Mouse (Mus musculus): ENCODE results near the gene Nfe2.
"Not testable (repeated sequence)": the region's sequence is repeated elsewhere in the genome, so short reads cannot be mapped to it uniquely, and the experiment has no call there.

Nfe2 gene

GRCm38 (mm10) chr15:103290417-103290816 lies 32.2 kb upstream of the Nfe2 start:
- no peak for DNase-seq (ENCODE audit: low spot score)

- DNase-seq (ENCODE audit: low spot score) = no peak
Observed at GRCm38 (mm10) chr15:103289600-103289999, 31.4 kb upstream of the Nfe2 start.

- no peak for DNase-seq (ENCODE audit: low spot score)
Observed at GRCm38 (mm10) chr15:103285778-103286417, 27.7 kb upstream of the Nfe2 start.

GRCm38 (mm10) chr15:103284647-103285046 lies 26.4 kb upstream of the Nfe2 start:
- DNase-seq (ENCODE audit: low spot score) = no peak

- no peak for DNase-seq (ENCODE audit: low spot score)
Observed at GRCm38 (mm10) chr15:103284066-103284465, 25.9 kb upstream of the Nfe2 start.

- DNase-seq (ENCODE audit: low spot score) = no peak
Observed at GRCm38 (mm10) chr15:103281465-103282205, 23.4 kb upstream of the Nfe2 start.

- no peak for DNase-seq (ENCODE audit: low spot score)
Observed at GRCm38 (mm10) chr15:103280817-103281464, 22.7 kb upstream of the Nfe2 start.

- DNase-seq (ENCODE audit: low spot score) = no peak
Observed at GRCm38 (mm10) chr15:103279750-103280149, 21.5 kb upstream of the Nfe2 start.

- no peak for DNase-seq (ENCODE audit: low spot score)
Observed at GRCm38 (mm10) chr15:103277949-103278348, 19.7 kb upstream of the Nfe2 start.

GRCm38 (mm10) chr15:103275943-103276342 lies 17.7 kb upstream of the Nfe2 start:
- DNase-seq (ENCODE audit: low spot score) = not testable (repeated sequence)

GRCm38 (mm10) chr15:103272419-103273279 lies 14.4 kb upstream of the Nfe2 start, which contains the start of gene Copz1:
Gene Copz1 (plus strand): TSS chr15:103272714.
- peak; percentile 97 for DNase-seq (ENCODE audit: low spot score)

- no peak for DNase-seq (ENCODE audit: low spot score)
Observed at GRCm38 (mm10) chr15:103268903-103269302, 10.7 kb upstream of the Nfe2 start.

- DNase-seq (ENCODE audit: low spot score) = no peak
Observed at GRCm38 (mm10) chr15:103264794-103265193, 6.6 kb upstream of the Nfe2 start.

- no peak for DNase-seq (ENCODE audit: low spot score)
Observed at GRCm38 (mm10) chr15:103259989-103260388, 1.8 kb upstream of the Nfe2 start.

- no peak for DNase-seq (ENCODE audit: low spot score)
Observed at GRCm38 (mm10) chr15:103259162-103259561, 959 bp upstream of the Nfe2 start.

GRCm38 (mm10) chr15:103256210-103256986 lies 1.8 kb downstream of the Nfe2 start:
- no peak for DNase-seq (ENCODE audit: low spot score)

GRCm38 (mm10) chr15:103255169-103255568 lies 3.0 kb downstream of the Nfe2 start:
- no peak for DNase-seq (ENCODE audit: low spot score)

GRCm38 (mm10) chr15:103253352-103253751 lies 4.9 kb downstream of the Nfe2 start:
- DNase-seq (ENCODE audit: low spot score) = no peak

GRCm38 (mm10) chr15:103252660-103253059 lies 5.5 kb downstream of the Nfe2 start:
- DNase-seq (ENCODE audit: low spot score) = no peak

GRCm38 (mm10) chr15:103251595-103251994 lies 6.6 kb downstream of the Nfe2 start:
- DNase-seq (ENCODE audit: low spot score) = no peak

GRCm38 (mm10) chr15:103250195-103250740 lies 7.9 kb downstream of the Nfe2 start:
- peak; percentile 65 for DNase-seq (ENCODE audit: low spot score)
